Mouse (Mus musculus): ENCODE data around the gene Zfp146. TPM values are rescaled to one million over a fixed set of nuclear protein-coding genes. Genes with fewer than 3 reads are reported as not detected.

Zfp146 gene
- 7.4 and 8.8 TPM in 2 replicates for polyA plus RNA-seq (2015; fragmentation: Nextera tagmentation; extraction: Ambion mirVana)

DNA sequence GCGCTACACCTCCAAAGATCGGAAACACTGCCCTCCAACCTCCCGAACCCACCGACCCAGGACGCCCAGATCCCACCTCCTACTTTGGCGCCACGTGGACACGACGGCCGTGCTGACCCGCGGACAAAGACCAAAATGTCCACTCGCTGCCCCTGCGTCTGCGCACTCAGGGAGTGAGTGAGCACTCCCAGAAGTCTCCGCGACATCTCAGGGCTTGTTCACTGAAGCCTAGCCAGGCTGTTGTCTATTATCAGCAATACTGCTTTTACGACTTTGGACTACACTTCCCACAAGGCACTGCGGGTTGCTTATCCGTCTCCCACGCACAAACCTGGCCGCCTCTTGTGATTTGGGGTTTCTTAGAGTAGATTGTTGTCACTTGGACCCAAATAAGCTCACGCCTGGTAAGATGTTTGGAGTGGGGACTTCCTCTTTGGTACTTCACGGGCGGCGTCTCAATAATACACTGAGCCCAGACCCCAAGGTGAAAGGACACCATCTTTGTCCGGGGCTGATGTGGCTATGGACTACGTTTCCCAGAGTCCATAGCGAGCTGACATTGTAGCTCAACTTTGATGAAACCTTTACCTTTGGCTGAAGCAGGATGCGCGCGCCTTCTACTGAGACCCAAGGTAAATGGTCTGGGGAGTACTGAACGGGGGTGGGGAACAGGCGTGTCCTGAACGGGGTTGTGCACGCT lies at the start of gene Zfp146:
TSS of gene Zfp146 (minus strand) at position 168 of the 700 bp plus-strand sequence.

DNA sequence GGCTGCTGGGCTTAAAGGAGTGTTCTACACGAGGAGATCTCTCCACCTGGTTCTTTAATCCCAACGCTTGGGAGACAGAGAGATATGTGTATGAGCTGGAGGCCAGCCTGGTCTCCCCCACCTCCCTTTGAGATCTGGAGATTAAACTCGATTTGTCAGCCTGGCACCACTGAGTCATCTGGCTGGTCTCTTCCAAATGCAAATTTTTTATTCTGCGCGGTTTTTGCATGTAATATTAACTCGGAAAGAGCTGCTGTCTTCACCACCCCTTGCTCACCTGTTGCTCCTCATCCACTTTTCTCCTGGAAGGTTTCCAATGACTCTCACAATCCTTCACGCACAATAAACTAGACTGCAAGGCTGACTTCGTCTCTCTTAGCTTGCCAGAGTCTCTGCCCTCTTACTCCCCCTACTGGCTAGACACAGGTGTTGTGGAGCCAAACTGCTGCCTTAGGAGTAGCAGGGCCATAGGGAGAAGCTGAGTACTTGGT lies 29.0 kb upstream of the Zfp146 start, which contains the start of gene Capns1:
TSS of gene Capns1 (minus strand) at position 331 of the 491 bp plus-strand sequence.

DNA sequence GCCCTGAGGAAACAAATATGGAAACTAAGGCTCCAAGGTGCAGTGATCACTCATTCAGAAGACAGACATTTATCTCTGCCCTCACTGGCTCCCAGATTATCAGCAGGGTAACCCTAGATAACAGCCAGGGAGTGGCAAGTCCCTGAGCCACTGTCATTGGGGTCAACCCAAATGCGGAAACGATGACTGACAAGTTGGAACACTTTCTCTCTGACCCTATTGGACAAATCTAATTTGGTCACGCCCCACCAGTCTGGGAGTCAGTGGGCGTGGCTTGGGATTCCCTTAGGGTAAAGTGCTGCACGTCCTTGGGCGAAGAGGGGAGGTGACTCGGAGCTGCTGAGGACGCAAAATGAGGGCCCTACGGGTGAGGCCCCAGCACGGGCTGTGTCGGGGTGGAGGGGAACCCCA lies 14.3 kb upstream of the Zfp146 start, which contains the start of gene Cox7a1:
TSS of gene Cox7a1 (plus strand) at position 266 of the 411 bp plus-strand sequence.

DNA sequence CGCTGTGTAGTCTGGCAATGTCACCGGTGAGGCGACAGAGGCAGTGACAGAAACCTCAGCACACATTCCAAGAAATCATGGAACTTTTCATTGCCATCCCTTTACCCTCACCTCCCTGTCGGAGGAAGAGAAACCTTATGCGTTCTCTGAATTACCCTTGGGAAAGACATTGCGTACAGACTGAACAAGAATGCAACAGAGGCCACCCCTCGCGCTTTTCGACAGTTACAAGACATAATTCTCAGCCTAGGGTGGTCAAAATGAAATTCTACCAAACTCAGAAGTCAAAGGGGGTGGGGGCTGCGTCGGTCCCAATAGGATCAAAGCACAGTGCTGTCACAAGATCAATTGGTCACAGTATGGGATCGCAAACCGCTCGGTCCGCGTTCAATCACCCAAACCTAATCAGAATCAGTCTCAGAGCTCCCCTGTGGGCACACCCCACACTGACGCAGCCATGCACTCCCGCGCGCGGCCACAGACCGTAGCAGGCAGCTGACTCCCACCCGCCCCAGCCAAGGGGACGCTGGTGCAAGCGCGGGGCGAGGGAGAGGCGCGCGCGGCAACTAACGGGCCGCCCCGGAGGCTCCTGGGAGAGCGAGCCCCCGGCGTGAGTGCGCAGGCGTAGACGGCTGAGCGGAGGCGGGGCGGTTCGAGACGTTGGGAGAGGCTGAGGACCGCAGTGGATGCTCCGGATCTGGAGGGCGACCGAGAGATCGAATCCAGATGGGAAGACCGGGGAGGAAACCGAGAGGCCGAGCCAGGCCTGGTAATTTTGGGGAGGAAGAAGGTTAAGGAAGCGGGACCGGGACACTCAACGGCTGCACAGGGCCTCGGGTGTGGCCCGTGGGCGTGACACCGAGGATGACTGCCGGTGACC lies 48.0 kb downstream of the Zfp146 start, which contains the start of gene Zfp382:
TSS of gene Zfp382 (plus strand) at position 635 of the 880 bp plus-strand sequence.

Other genes with a start within 250 kb of the Zfp146 start
- gene Zfp74, start 215.7 kb downstream of the Zfp146 start, polyA plus RNA-seq (2015; fragmentation: Nextera tagmentation; extraction: Ambion mirVana) = 14.1 and 18.0 TPM in 2 replicates
- 3.5 and 3.8 TPM in 2 replicates for gene Zfp568, start 185.8 kb downstream of the Zfp146 start, polyA plus RNA-seq (2015; fragmentation: Nextera tagmentation; extraction: Ambion mirVana)
- 7.7 and 8.9 TPM in 2 replicates for gene Zfp14, start 118.4 kb downstream of the Zfp146 start, polyA plus RNA-seq (2015; fragmentation: Nextera tagmentation; extraction: Ambion mirVana)
- 6.1 and 7.4 TPM in 2 replicates for gene Zfp82, start 96.8 kb downstream of the Zfp146 start, polyA plus RNA-seq (2015; fragmentation: Nextera tagmentation; extraction: Ambion mirVana)
- 1.3 TPM in 1 of 2 replicates, not detected in the other for gene Gm26920, start 79.3 kb downstream of the Zfp146 start, polyA plus RNA-seq (2015; fragmentation: Nextera tagmentation; extraction: Ambion mirVana)
- 14.9 and 16.5 TPM in 2 replicates for gene Zfp566, start 79.2 kb downstream of the Zfp146 start, polyA plus RNA-seq (2015; fragmentation: Nextera tagmentation; extraction: Ambion mirVana)
- gene Zfp260, start 75.0 kb downstream of the Zfp146 start, polyA plus RNA-seq (2015; fragmentation: Nextera tagmentation; extraction: Ambion mirVana) = 43.7 and 49.3 TPM in 2 replicates
- 13.8 and 20.1 TPM in 2 replicates for gene Zfp382, start 47.8 kb downstream of the Zfp146 start, polyA plus RNA-seq (2015; fragmentation: Nextera tagmentation; extraction: Ambion mirVana)
- gene Cox7a1, start 14.4 kb upstream of the Zfp146 start, polyA plus RNA-seq (2015; fragmentation: Nextera tagmentation; extraction: Ambion mirVana) = 5.8 and 7.4 TPM in 2 replicates
- gene Capns1, start 29.1 kb upstream of the Zfp146 start, polyA plus RNA-seq (2015; fragmentation: Nextera tagmentation; extraction: Ambion mirVana) = 112 and 118 TPM in 2 replicates
- 188 and 198 TPM in 2 replicates for gene Polr2i, start 62.2 kb upstream of the Zfp146 start, polyA plus RNA-seq (2015; fragmentation: Nextera tagmentation; extraction: Ambion mirVana)
- 477 and 510 TPM in 2 replicates for gene Tbcb, start 62.5 kb upstream of the Zfp146 start, polyA plus RNA-seq (2015; fragmentation: Nextera tagmentation; extraction: Ambion mirVana)
- gene Ovol3, start 66.0 kb upstream of the Zfp146 start, polyA plus RNA-seq (2015; fragmentation: Nextera tagmentation; extraction: Ambion mirVana) = not detected in 2 replicates
- gene Thap8, start 110.3 kb upstream of the Zfp146 start, polyA plus RNA-seq (2015; fragmentation: Nextera tagmentation; extraction: Ambion mirVana) = 0.57 and 0.79 TPM in 2 replicates
- 3.5 TPM in 2 replicates for gene Wdr62, start 110.7 kb upstream of the Zfp146 start, polyA plus RNA-seq (2015; fragmentation: Nextera tagmentation; extraction: Ambion mirVana)
- gene Clip3, start 122.0 kb upstream of the Zfp146 start, polyA plus RNA-seq (2015; fragmentation: Nextera tagmentation; extraction: Ambion mirVana) = 106 and 124 TPM in 2 replicates
- 129 and 146 TPM in 2 replicates for gene Alkbh6, start 139.0 kb upstream of the Zfp146 start, polyA plus RNA-seq (2015; fragmentation: Nextera tagmentation; extraction: Ambion mirVana)
- 12.1 and 14.5 TPM in 2 replicates for gene Syne4, start 145.1 kb upstream of the Zfp146 start, polyA plus RNA-seq (2015; fragmentation: Nextera tagmentation; extraction: Ambion mirVana)
- gene E130208F15Rik, start 152.0 kb upstream of the Zfp146 start, polyA plus RNA-seq (2015; fragmentation: Nextera tagmentation; extraction: Ambion mirVana) = not detected in 2 replicates
- gene Sdhaf1, start 154.1 kb upstream of the Zfp146 start, polyA plus RNA-seq (2015; fragmentation: Nextera tagmentation; extraction: Ambion mirVana) = 20.0 and 20.8 TPM in 2 replicates
- 17.5 and 17.7 TPM in 2 replicates for gene Lrfn3, start 193.0 kb upstream of the Zfp146 start, polyA plus RNA-seq (2015; fragmentation: Nextera tagmentation; extraction: Ambion mirVana)
- 65.9 and 77.3 TPM in 2 replicates for gene Tyrobp, start 244.0 kb upstream of the Zfp146 start, polyA plus RNA-seq (2015; fragmentation: Nextera tagmentation; extraction: Ambion mirVana)

Data from neural tube, postnatal 0 days (tissue).